Mouse (Mus musculus) neural tube, embryonic 15.5 days (tissue): ENCODE results near the gene Ccdc8. TPM values are rescaled to one million over a fixed set of nuclear protein-coding genes. Genes with fewer than 3 reads are reported as not detected.

Source experiments
- ATAC-seq: fragments of 200-750 bp; cut with Nextera tagmentation; 2 replicates; pipeline ENCODE4 v1.8.0; 2017; ENCODE audit warnings: mild to moderate bottlenecking, moderate TSS enrichment, moderate library complexity; ENCODE audit not compliant: low FRiP score
- H3K27ac ChIP-seq: fragments of 300-500 bp; sonication (generic); replicated peaks from 2 replicates; pipeline ENCODE4 v1.5.1; 2015; ENCODE audit warnings: mild to moderate bottlenecking, inconsistent platforms
- H3K27me3 ChIP-seq: fragments of 300-500 bp; sonication (generic); replicated peaks from 2 replicates; pipeline ENCODE4 v1.6.1; 2015; ENCODE audit warnings: inconsistent platforms
- H3K36me3 ChIP-seq: fragments of 300-500 bp; sonication (generic); 2 replicates; pipeline ENCODE4 v1.6.1; 2015; ENCODE audit warnings: inconsistent platforms
- H3K4me1 ChIP-seq: fragments of 300-500 bp; sonication (generic); 2 replicates; pipeline ENCODE4 v1.6.1; 2015; ENCODE audit warnings: inconsistent platforms
- H3K4me2 ChIP-seq: fragments of 300-500 bp; sonication (generic); 2 replicates; pipeline ENCODE4 v1.6.1; 2015; ENCODE audit warnings: inconsistent platforms, mild to moderate bottlenecking, moderate library complexity
- H3K4me3 ChIP-seq: fragments of 300-500 bp; sonication (generic); replicated peaks from 2 replicates; pipeline ENCODE4 v1.5.1; 2015; ENCODE audit warnings: mild to moderate bottlenecking, inconsistent platforms
- H3K9ac ChIP-seq: fragments of 300-500 bp; sonication (generic); replicated peaks from 2 replicates; pipeline ENCODE4 v1.6.1; 2015; ENCODE audit warnings: mild to moderate bottlenecking, inconsistent platforms
- H3K9me3 ChIP-seq: fragments of 300-500 bp; sonication (generic); replicated peaks from 2 replicates; pipeline ENCODE4 v1.6.1; 2016; ENCODE audit warnings: inconsistent platforms
- WGBS: fragments of 180-500 bp; shearing (Covaris S2); methylation state at CpG from one replicate; pipeline ENCODE4 v1.1.7; 2015; ENCODE audit warnings: mixed read lengths; 5-methylcytosine and 5-hydroxymethylcytosine counted together
- polyA plus RNA-seq: library from polyadenylated mRNA; unstranded; fragments of >200 nt; fragmentation: Nextera tagmentation; extraction: Ambion mirVana; gene quantifications from 2 replicates; pipeline ENCODE4 v1.2.1, GENCODE M21; 2015

Ccdc8 gene
- polyA plus RNA-seq, 1 experiment from 2014 or later = 7.7 TPM

- no peaks in the 10 kb centered on the region for H3K27me3 ChIP-seq
- ATAC-seq = no peak
- H3K9me3 ChIP-seq = no peaks in the 10 kb centered on the region
- no peak overlapping the region for H3K4me2 ChIP-seq
- no peak overlapping the region for H3K4me3 ChIP-seq
- H3K4me1 ChIP-seq = peaks cover 32% of the 10 kb centered on the region
- H3K36me3 ChIP-seq = no peaks in the 10 kb centered on the region
- no peak overlapping the region for H3K27ac ChIP-seq
- WGBS = 93% methylated on average over 3 of the region's 3 CpGs
- H3K9ac ChIP-seq = no peak overlapping the region
Observed at GRCm38 (mm10) chr7:16978593-16978992, 13.9 kb upstream of the Ccdc8 start.

GRCm38 (mm10) chr7:16980348-16980747 lies 12.2 kb upstream of the Ccdc8 start:
- no peaks in the 10 kb centered on the region for H3K9me3 ChIP-seq
- peak overlapping the region; percentile 81 for H3K27ac ChIP-seq
- no peak overlapping the region; the same call in 1 of the 2 replicates for H3K9ac ChIP-seq
- H3K4me2 ChIP-seq = peak overlapping the region; percentile 48
- 1% methylated on average over 12 of the region's 12 CpGs for WGBS
- peaks cover 43% of the 10 kb centered on the region for H3K4me1 ChIP-seq
- ATAC-seq = no peak
- H3K27me3 ChIP-seq = no peaks in the 10 kb centered on the region
- H3K4me3 ChIP-seq = peak overlapping the region; percentile 19; the same call in 1 of the 2 replicates
- no peaks in the 10 kb centered on the region for H3K36me3 ChIP-seq

- ATAC-seq = peak; percentile 81
- Histone ChIP-seq H3K4me1 (peaks cover 66% of the 10 kb centered on the region), H3K4me2 (peak within 1 kb of the TSS; percentile 75), H3K27ac (peak within 1 kb of the TSS; percentile 75), H3K4me3 (peak within 1 kb of the TSS; percentile 51), H3K36me3 (no peaks in the 10 kb centered on the region), H3K9me3 (no peaks in the 10 kb centered on the region), H3K9ac (peak within 1 kb of the TSS; percentile 66), H3K27me3 (no peaks in the 10 kb centered on the region)
- WGBS = 20% methylated on average over 26 of the region's 26 CpGs
Observed at GRCm38 (mm10) chr7:16982859-16983568, 9.5 kb upstream of the Ccdc8 start, which contains the start of gene Gm42372. Gene Gm42372 (plus strand): TSS chr7:16983086.

- 0 out of 2 replicates have a peak overlapping the region, but pooled peaks have one; percentile 23 for H3K9ac ChIP-seq
- no peak overlapping the region for H3K4me3 ChIP-seq
- 22% methylated on average over 7 of the region's 7 CpGs for WGBS
- no peaks in the 10 kb centered on the region for H3K9me3 ChIP-seq
- no peaks in the 10 kb centered on the region for H3K27me3 ChIP-seq
- H3K36me3 ChIP-seq = no peaks in the 10 kb centered on the region
- no peak for ATAC-seq
- H3K4me2 ChIP-seq = peak overlapping the region; percentile 24; the same call in 1 of the 2 replicates
- peaks cover 68% of the 10 kb centered on the region for H3K4me1 ChIP-seq
- peak overlapping the region; percentile 68 for H3K27ac ChIP-seq
Observed at GRCm38 (mm10) chr7:16987541-16988149, 4.9 kb upstream of the Ccdc8 start.

- Histone ChIP-seq H3K4me1 (peaks cover 62% of the 10 kb centered on the region), H3K4me3 (no peak overlapping the region), H3K4me2 (no peak overlapping the region), H3K36me3 (no peaks in the 10 kb centered on the region), H3K27ac (peak overlapping the region; percentile 68), H3K9ac (no peak overlapping the region), H3K9me3 (no peaks in the 10 kb centered on the region), H3K27me3 (no peaks in the 10 kb centered on the region)
- 32% methylated on average over 3 of the region's 3 CpGs for WGBS
- no peak for ATAC-seq
Observed at GRCm38 (mm10) chr7:16988405-16988804, 4.1 kb upstream of the Ccdc8 start.

- no peaks in the 10 kb centered on the region for H3K36me3 ChIP-seq
- no peaks in the 10 kb centered on the region for H3K9me3 ChIP-seq
- H3K27me3 ChIP-seq = 0 out of 2 replicates have a peak, but pooled peaks cover 3% of the 10 kb centered on the region
- H3K4me3 ChIP-seq = no peak overlapping the region
- 0 out of 2 replicates have a peak overlapping the region, but pooled peaks have one; percentile 3 for H3K4me2 ChIP-seq
- peak overlapping the region; percentile 58 for H3K27ac ChIP-seq
- WGBS = 32% methylated on average over 15 of the region's 15 CpGs
- ATAC-seq = no peak
- peaks cover 59% of the 10 kb centered on the region for H3K4me1 ChIP-seq
- H3K9ac ChIP-seq = no peak overlapping the region
Observed at GRCm38 (mm10) chr7:16990006-16990744, 2.3 kb upstream of the Ccdc8 start.

GRCm38 (mm10) chr7:16991681-16992450 lies 642 bp upstream of the Ccdc8 start:
- peak; percentile 44; the same call in 1 of the 2 replicates for ATAC-seq
- Histone ChIP-seq H3K4me3 (no peak overlapping the region), H3K9ac (no peak overlapping the region), H3K36me3 (no peaks in the 10 kb centered on the region), H3K4me2 (peak overlapping the region; percentile 22; the same call in 1 of the 2 replicates), H3K9me3 (no peaks in the 10 kb centered on the region), H3K4me1 (peaks cover 57% of the 10 kb centered on the region), H3K27ac (peak overlapping the region; percentile 77), H3K27me3 (0 out of 2 replicates have a peak, but pooled peaks cover 3% of the 10 kb centered on the region)
- 54% methylated on average over 18 of the region's 18 CpGs for WGBS

GRCm38 (mm10) chr7:16993651-16994399 lies 1.3 kb downstream of the Ccdc8 start:
- peak overlapping the region; percentile 67 for H3K27ac ChIP-seq
- H3K27me3 ChIP-seq = 0 out of 2 replicates have a peak, but pooled peaks cover 3% of the 10 kb centered on the region
- peak overlapping the region; percentile 53 for H3K4me2 ChIP-seq
- peaks cover 48% of the 10 kb centered on the region for H3K4me1 ChIP-seq
- 8% methylated on average over 27 of the region's 27 CpGs for WGBS
- peak overlapping the region; percentile 45 for H3K9ac ChIP-seq
- H3K36me3 ChIP-seq = no peaks in the 10 kb centered on the region
- peak; percentile 60 for ATAC-seq
- H3K4me3 ChIP-seq = peak overlapping the region; percentile 40
- no peaks in the 10 kb centered on the region for H3K9me3 ChIP-seq

GRCm38 (mm10) chr7:16994400-16994799 lies 1.9 kb downstream of the Ccdc8 start:
- no peaks in the 10 kb centered on the region for H3K36me3 ChIP-seq
- no peaks in the 10 kb centered on the region for H3K9me3 ChIP-seq
- H3K9ac ChIP-seq = peak overlapping the region; percentile 45
- ATAC-seq = no peak
- H3K27me3 ChIP-seq = 0 out of 2 replicates have a peak, but pooled peaks cover 3% of the 10 kb centered on the region
- WGBS = 15% methylated on average over 20 of the region's 20 CpGs
- H3K27ac ChIP-seq = peak overlapping the region; percentile 67
- H3K4me1 ChIP-seq = peaks cover 50% of the 10 kb centered on the region
- peak overlapping the region; percentile 53 for H3K4me2 ChIP-seq
- peak overlapping the region; percentile 40 for H3K4me3 ChIP-seq

- Histone ChIP-seq H3K36me3 (no peaks in the 10 kb centered on the region), H3K9ac (peak overlapping the region; percentile 45; the same call in 1 of the 2 replicates), H3K4me3 (peak overlapping the region; percentile 40), H3K9me3 (no peaks in the 10 kb centered on the region), H3K27ac (no peak overlapping the region), H3K4me2 (peak overlapping the region; percentile 53), H3K4me1 (peaks cover 48% of the 10 kb centered on the region), H3K27me3 (0 out of 2 replicates have a peak, but pooled peaks cover 3% of the 10 kb centered on the region)
- 85% methylated on average over 4 of the region's 4 CpGs for WGBS
- ATAC-seq = no peak
Observed at GRCm38 (mm10) chr7:16995345-16995744, 2.8 kb downstream of the Ccdc8 start.
